Mouse (Mus musculus) cerebellum, adult 8-10 months (tissue): ENCODE results near the gene Ino80b.
"Not testable (repeated sequence)": the region's sequence is repeated elsewhere in the genome, so short reads cannot be mapped to it uniquely, and the experiment has no call there.

Source experiments
- DNase-seq: peaks from one replicate; pipeline ENCODE4 v3.0.0; 2022

Gene Ino80b

GRCm38 (mm10) chr6:83125331-83125730 is at the start of gene Ino80b:
Ino80b (minus strand) TSS chr6:83125431.
- DNase-seq, result no peak

GRCm38 (mm10) chr6:83172240-83172920 is 47.1 kb upstream of the Ino80b start:
- peak; percentile 49 for DNase-seq

- DNase-seq, result no peak
Measured at GRCm38 (mm10) chr6:83171063-83171462, 45.8 kb upstream of the Ino80b start.

- no peak for DNase-seq
Measured at GRCm38 (mm10) chr6:83169872-83170271, 44.6 kb upstream of the Ino80b start.

- no peak for DNase-seq
Measured at GRCm38 (mm10) chr6:83166243-83166630, 41.0 kb upstream of the Ino80b start.

- DNase-seq, result peak; percentile 96
Measured at GRCm38 (mm10) chr6:83165607-83166242, 40.5 kb upstream of the Ino80b start, which contains the start of gene Dctn1. Dctn1 (plus strand) TSS chr6:83165920.

- no peak for DNase-seq
Measured at GRCm38 (mm10) chr6:83165026-83165606, 39.9 kb upstream of the Ino80b start.

GRCm38 (mm10) chr6:83162701-83163100 is 37.5 kb upstream of the Ino80b start:
- DNase-seq, result peak; percentile 81

- DNase-seq, result no peak
Measured at GRCm38 (mm10) chr6:83161921-83162641, 36.9 kb upstream of the Ino80b start.

GRCm38 (mm10) chr6:83161442-83161841 is 36.2 kb upstream of the Ino80b start:
- no peak for DNase-seq

GRCm38 (mm10) chr6:83159456-83159855 is 34.2 kb upstream of the Ino80b start:
- not testable (repeated sequence) for DNase-seq

- DNase-seq, result peak; percentile 67
Measured at GRCm38 (mm10) chr6:83156259-83156684, 31.0 kb upstream of the Ino80b start, which contains the start of the genes Wdr54 and 1700003E16Rik. Wdr54 (minus strand) TSS chr6:83156397. 1700003E16Rik (plus strand) TSS chr6:83156404.

- no peak for DNase-seq
Measured at GRCm38 (mm10) chr6:83155552-83156238, 30.5 kb upstream of the Ino80b start.

- no peak for DNase-seq
Measured at GRCm38 (mm10) chr6:83153485-83153884, 28.3 kb upstream of the Ino80b start.

GRCm38 (mm10) chr6:83153038-83153437 is 27.8 kb upstream of the Ino80b start:
- DNase-seq, result no peak

GRCm38 (mm10) chr6:83151721-83152120 is 26.5 kb upstream of the Ino80b start:
- no peak for DNase-seq

- no peak for DNase-seq
Measured at GRCm38 (mm10) chr6:83147280-83147679, 22.0 kb upstream of the Ino80b start.

GRCm38 (mm10) chr6:83145805-83146204 is 20.6 kb upstream of the Ino80b start:
- no peak for DNase-seq

- DNase-seq, result no peak
Measured at GRCm38 (mm10) chr6:83145209-83145608, 20.0 kb upstream of the Ino80b start.

GRCm38 (mm10) chr6:83142886-83143285 is 17.7 kb upstream of the Ino80b start:
- DNase-seq, result no peak

GRCm38 (mm10) chr6:83142211-83142731 is 17.0 kb upstream of the Ino80b start:
- DNase-seq, result no peak

GRCm38 (mm10) chr6:83141636-83142035 is 16.4 kb upstream of the Ino80b start:
- no peak for DNase-seq
